Mouse (Mus musculus) limb, embryonic 14.5 days (tissue): ENCODE results near the gene Ppp4r4. TPM values are rescaled to one million over a fixed set of nuclear protein-coding genes. Genes with fewer than 3 reads are reported as not detected.

ENCODE experiments used
- ATAC-seq: fragments of 200-750 bp; cut with Nextera tagmentation; 2 replicates; pipeline ENCODE4 v1.8.0; 2017; ENCODE audit warnings: low read depth, moderate number of reproducible peaks, moderate TSS enrichment; ENCODE audit not compliant: low FRiP score
- DNase-seq: peaks from one replicate; pipeline ENCODE4 v3.0.0-alpha.2; 2015; ENCODE audit warnings: low spot score
- H3K27ac ChIP-seq: fragments of 300-500 bp; sonication (generic); replicated peaks from 2 replicates; pipeline ENCODE4 v1.5.1; 2014; ENCODE audit warnings: low read depth, mild to moderate bottlenecking, low read length, moderate library complexity, mixed read lengths
- H3K27me3 ChIP-seq: fragments of 300-500 bp; sonication (generic); 2 replicates; pipeline ENCODE4 v1.6.1; 2014; ENCODE audit warnings: low read length, mixed read lengths; ENCODE audit not compliant: control insufficient read depth, insufficient read depth
- H3K36me3 ChIP-seq: fragments of 300-500 bp; sonication (generic); 2 replicates; pipeline ENCODE4 v1.6.1; 2014; ENCODE audit warnings: mild to moderate bottlenecking, low read length, moderate library complexity, mixed read lengths; ENCODE audit not compliant: control insufficient read depth, insufficient read depth
- H3K4me1 ChIP-seq: fragments of 300-500 bp; sonication (generic); 2 replicates; pipeline ENCODE4 v1.6.1; 2014; ENCODE audit warnings: antibody characterized with exemption, low read length, mixed read lengths; ENCODE audit not compliant: control insufficient read depth, insufficient read depth
- H3K4me2 ChIP-seq: fragments of 300-500 bp; sonication (generic); replicated peaks from 2 replicates; pipeline ENCODE4 v1.6.1; 2014; ENCODE audit warnings: low read depth, mild to moderate bottlenecking, low read length, moderate library complexity; ENCODE audit not compliant: severe bottlenecking
- H3K4me3 ChIP-seq: fragments of 300-500 bp; sonication (generic); replicated peaks from 2 replicates; pipeline ENCODE4 v1.5.1; 2014; ENCODE audit warnings: low read length
- H3K9ac ChIP-seq: fragments of 300-500 bp; sonication (generic); 2 replicates; pipeline ENCODE4 v1.6.1; 2014; ENCODE audit warnings: mild to moderate bottlenecking, low read depth, low read length, moderate library complexity; ENCODE audit not compliant: severe bottlenecking
- H3K9me3 ChIP-seq: fragments of 300-500 bp; sonication (generic); 2 replicates; pipeline ENCODE4 v1.6.1; 2016; ENCODE audit warnings: low read length; ENCODE audit not compliant: control insufficient read depth
- POLR2A ChIP-seq: fragments of 200-500 bp; IDR thresholded peaks from 2 replicates; pipeline ENCODE4 v1.8.0; 2012; ENCODE audit warnings: inconsistent platforms, mild to moderate bottlenecking, moderate library complexity, borderline replicate concordance; ENCODE audit not compliant: insufficient read depth, insufficient read length; ENCODE audit errors: extremely low read depth
- WGBS: fragments of 180-500 bp; shearing (Covaris S2); extraction: QIAGEN DNeasy Blood & Tissue Kit; methylation state at CpG from one replicate; pipeline ENCODE4 v1.1.7; 2014; 5-methylcytosine and 5-hydroxymethylcytosine counted together
- polyA plus RNA-seq, 2 experiments: library from polyadenylated mRNA; depleted of rRNA in 1 of 2; stranded (reverse) in 1 of 2; unstranded in 1 of 2; fragments of >200 nt; fragmentation: Nextera tagmentation in 1 of 2; extraction: Ambion mirVana in 1 of 2; gene quantifications; 2 replicates each; pipeline versions ENCODE4 v1.2.1 to v1.2.3; 2012 to 2014

Ppp4r4 gene
- polyA plus RNA-seq, 2 experiments = 0.62 to 1.9 TPM

DNA sequence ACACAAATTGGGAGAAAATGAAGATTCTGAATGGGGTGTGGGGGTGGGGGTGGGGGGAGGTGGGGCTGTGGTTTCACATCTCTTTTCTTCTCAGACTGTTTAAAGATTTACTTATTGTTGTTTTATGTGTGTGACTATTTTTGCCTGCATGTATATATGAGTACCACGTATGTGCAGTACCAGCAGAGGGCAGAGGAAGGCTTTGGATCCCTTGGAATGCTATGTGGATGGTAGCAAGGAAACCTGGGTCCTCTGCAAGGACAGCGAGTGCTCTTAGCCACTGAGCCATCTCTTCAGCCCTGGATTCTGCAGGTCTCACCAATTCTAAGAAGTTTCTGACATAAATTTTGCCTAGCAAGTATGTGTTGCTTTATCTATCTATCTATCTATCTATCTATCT is 32.8 kb upstream of the Ppp4r4 start:
- TF ChIP-seq POLR2A = no peak
- Histone ChIP-seq H3K9ac (no peak overlapping the region), H3K4me1 (no peaks in the 10 kb centered on the region), H3K36me3 (no peaks in the 10 kb centered on the region), H3K4me2 (no peak overlapping the region), H3K27me3 (no peaks in the 10 kb centered on the region), H3K9me3 (no peaks in the 10 kb centered on the region), H3K4me3 (no peak overlapping the region), H3K27ac (no peak overlapping the region)
- 78% methylated on average over 2 of the region's 2 CpGs for WGBS
- ATAC-seq (no peak), DNase-seq (no peak)

DNA sequence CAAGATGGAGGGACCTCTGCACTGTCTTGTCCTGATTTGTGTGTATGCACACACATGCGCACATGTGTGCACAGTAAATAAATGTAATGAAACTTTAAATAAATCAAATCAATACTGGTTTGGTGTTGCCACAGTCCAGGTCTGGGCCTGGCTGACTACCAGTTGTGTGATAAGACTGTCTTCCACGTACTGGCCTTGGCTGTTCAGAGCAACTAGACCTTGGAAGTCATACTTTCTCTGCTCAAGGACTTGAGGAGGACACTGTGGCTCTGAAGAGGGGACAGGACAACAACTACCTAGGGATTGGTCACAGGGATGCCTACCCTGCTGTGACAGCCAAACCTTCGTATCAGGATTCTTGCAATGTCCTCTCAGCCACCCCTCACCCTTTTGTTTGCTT is 28.8 kb upstream of the Ppp4r4 start:
- TF ChIP-seq POLR2A = no peak
- Histone ChIP-seq H3K27ac (no peak overlapping the region), H3K4me3 (no peak overlapping the region), H3K36me3 (no peaks in the 10 kb centered on the region), H3K4me2 (no peak overlapping the region), H3K9ac (no peak overlapping the region), H3K27me3 (no peaks in the 10 kb centered on the region), H3K4me1 (no peaks in the 10 kb centered on the region), H3K9me3 (no peaks in the 10 kb centered on the region)
- ATAC-seq (no peak), DNase-seq (no peak)
- WGBS = 93% methylated on average over 3 of the region's 3 CpGs

DNA sequence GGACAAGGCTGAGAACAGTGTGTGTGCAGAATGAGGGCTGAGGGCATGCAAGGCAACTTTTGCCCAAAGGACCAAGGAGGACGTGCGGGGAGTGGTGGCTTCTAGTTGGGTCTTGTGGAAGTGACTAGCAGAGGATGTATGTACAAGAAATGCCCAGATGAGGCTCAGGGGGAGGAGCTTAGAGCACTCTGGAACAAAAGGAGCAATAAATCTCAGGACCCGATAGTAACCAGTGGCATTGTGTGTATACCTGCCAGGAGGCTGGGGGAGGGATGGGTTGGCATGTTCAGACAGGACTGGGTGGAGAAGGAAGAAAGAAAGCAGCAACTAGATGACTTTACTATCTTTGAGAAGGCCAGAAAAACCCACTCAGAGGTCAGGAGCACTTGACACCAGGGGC is 27.7 kb upstream of the Ppp4r4 start:
- Histone ChIP-seq H3K27me3 (no peaks in the 10 kb centered on the region), H3K9ac (no peak overlapping the region), H3K4me3 (no peak overlapping the region), H3K27ac (no peak overlapping the region), H3K4me2 (no peak overlapping the region), H3K36me3 (no peaks in the 10 kb centered on the region), H3K9me3 (no peaks in the 10 kb centered on the region), H3K4me1 (no peaks in the 10 kb centered on the region)
- ATAC-seq (no peak), DNase-seq (no peak)
- 72% methylated on average over 3 of the region's 3 CpGs for WGBS
- TF ChIP-seq POLR2A = no peak

DNA sequence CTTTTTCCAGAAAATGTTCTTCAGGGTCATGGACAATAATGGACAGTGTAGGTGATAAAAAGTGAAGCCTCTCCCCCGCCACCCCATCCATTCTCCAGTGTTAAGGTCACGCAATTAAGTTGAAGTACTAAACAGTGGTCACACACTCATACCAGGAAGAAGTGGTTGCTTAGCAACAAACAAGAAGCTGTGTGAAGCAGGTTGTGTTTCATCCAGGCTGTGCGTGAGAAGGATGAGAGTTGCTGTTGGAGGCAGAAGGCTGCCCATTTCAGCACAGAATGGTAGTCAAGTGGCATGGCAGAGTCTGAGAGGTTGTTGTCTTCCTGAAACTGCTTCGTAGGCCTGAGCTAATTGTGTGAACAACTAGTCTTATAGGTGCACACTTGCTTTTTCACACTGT is 23.7 kb upstream of the Ppp4r4 start:
- DNase-seq = no peak
- no peak overlapping the region for H3K9ac ChIP-seq
- 80% methylated on average over 4 of the region's 4 CpGs for WGBS
- H3K27ac ChIP-seq = no peak overlapping the region
- no peak overlapping the region for H3K4me3 ChIP-seq
- no peaks in the 10 kb centered on the region for H3K4me1 ChIP-seq
- ATAC-seq = no peak
- H3K4me2 ChIP-seq = no peak overlapping the region
- H3K27me3 ChIP-seq = no peaks in the 10 kb centered on the region
- no peaks in the 10 kb centered on the region for H3K9me3 ChIP-seq
- TF ChIP-seq POLR2A = no peak
- no peaks in the 10 kb centered on the region for H3K36me3 ChIP-seq

DNA sequence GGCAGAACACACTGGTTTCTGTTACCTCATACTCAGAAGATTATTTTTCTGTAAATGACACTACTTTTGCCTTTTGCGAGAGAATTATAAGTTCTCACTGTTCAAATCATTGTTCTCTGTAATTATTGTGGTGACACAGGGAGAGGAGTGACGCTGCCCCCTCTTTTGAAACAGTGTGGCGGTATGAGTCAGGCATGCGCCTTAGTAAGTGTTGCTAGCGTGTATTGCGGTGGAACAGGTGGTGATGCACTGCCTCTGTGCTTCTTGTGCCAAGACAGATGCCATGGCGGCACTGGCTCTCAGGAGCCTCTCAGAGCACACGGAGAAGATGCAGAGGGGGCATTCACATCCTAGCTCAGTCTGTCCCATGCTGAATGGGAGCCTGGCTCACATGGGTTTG is 22.2 kb upstream of the Ppp4r4 start:
- Histone ChIP-seq H3K4me3 (no peak overlapping the region), H3K4me2 (no peak overlapping the region), H3K36me3 (no peaks in the 10 kb centered on the region), H3K27ac (no peak overlapping the region), H3K27me3 (no peaks in the 10 kb centered on the region), H3K9ac (no peak overlapping the region), H3K4me1 (no peaks in the 10 kb centered on the region), H3K9me3 (no peaks in the 10 kb centered on the region)
- TF ChIP-seq POLR2A = no peak
- ATAC-seq (no peak), DNase-seq (no peak)
- 90% methylated on average over 8 of the region's 8 CpGs for WGBS

DNA sequence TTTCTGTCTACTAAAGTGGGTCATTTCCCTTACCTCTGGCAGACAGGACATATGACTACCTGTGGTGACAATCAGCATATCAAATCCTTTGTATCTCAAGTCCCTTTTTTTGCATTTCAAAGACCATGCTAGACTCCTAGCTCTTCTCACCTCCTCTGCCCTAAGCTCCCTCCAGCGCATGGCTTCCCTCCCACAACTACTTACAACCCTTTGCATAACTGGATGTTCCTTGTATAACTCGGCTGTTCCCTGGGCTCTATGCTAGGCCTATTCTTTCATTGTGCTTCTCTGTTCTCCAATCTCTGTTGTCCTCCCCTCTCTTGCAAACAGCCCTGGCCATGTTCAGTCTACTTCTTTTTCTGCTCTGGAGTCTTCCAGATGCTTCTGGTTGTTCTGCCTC is 20.5 kb upstream of the Ppp4r4 start:
- no peak overlapping the region for H3K4me3 ChIP-seq
- WGBS = 47% methylated on average over 2 of the region's 2 CpGs
- H3K36me3 ChIP-seq = no peaks in the 10 kb centered on the region
- no peak for ATAC-seq
- H3K27me3 ChIP-seq = no peaks in the 10 kb centered on the region
- DNase-seq = no peak
- no peaks in the 10 kb centered on the region for H3K4me1 ChIP-seq
- no peak overlapping the region for H3K9ac ChIP-seq
- no peaks in the 10 kb centered on the region for H3K9me3 ChIP-seq
- no peak overlapping the region for H3K27ac ChIP-seq
- no peak overlapping the region for H3K4me2 ChIP-seq
- no peak for TF ChIP-seq POLR2A
